Mouse (Mus musculus) 416B (cell line): ENCODE measurements around the gene Gjd3.
"Not testable (repeated sequence)": the region's sequence is repeated elsewhere in the genome, so short reads cannot be mapped to it uniquely, and the experiment has no call there.

Experiments
- DNase-seq: peaks from one replicate; pipeline ENCODE4 v3.0.0; 2011; ENCODE audit warnings: low read depth

Gene Gjd3

DNA sequence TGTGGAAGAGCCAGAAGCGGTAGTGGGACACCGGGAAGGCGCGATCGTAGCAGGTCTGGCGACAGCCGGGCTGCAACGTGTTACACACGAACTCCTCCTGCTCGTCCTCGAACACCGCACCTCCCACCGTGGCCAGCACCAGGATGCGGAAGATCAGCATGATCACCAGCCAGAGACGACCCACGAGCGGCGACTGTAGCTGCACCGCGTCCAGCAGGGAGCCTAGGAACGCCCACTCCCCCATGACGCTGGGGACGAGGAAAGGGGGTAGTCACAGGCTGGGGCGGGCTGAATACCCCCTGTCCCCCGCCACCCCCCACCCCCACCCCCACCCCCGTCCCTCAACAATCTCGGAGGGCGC lies at the start of gene Gjd3:
TSS of gene Gjd3 (minus strand) at position 244 of the 361 bp plus-strand sequence.
- DNase-seq, result no peak

GRCm38 (mm10) chr11:99026899-99027440 lies 44.2 kb upstream of the Gjd3 start:
- peak; percentile 46 for DNase-seq

GRCm38 (mm10) chr11:99025878-99026277 lies 43.1 kb upstream of the Gjd3 start:
- DNase-seq, result no peak

- no peak for DNase-seq
These were observed 41.8 kb upstream of the Gjd3 start for GRCm38 (mm10) chr11:99024468-99025134.

DNA sequence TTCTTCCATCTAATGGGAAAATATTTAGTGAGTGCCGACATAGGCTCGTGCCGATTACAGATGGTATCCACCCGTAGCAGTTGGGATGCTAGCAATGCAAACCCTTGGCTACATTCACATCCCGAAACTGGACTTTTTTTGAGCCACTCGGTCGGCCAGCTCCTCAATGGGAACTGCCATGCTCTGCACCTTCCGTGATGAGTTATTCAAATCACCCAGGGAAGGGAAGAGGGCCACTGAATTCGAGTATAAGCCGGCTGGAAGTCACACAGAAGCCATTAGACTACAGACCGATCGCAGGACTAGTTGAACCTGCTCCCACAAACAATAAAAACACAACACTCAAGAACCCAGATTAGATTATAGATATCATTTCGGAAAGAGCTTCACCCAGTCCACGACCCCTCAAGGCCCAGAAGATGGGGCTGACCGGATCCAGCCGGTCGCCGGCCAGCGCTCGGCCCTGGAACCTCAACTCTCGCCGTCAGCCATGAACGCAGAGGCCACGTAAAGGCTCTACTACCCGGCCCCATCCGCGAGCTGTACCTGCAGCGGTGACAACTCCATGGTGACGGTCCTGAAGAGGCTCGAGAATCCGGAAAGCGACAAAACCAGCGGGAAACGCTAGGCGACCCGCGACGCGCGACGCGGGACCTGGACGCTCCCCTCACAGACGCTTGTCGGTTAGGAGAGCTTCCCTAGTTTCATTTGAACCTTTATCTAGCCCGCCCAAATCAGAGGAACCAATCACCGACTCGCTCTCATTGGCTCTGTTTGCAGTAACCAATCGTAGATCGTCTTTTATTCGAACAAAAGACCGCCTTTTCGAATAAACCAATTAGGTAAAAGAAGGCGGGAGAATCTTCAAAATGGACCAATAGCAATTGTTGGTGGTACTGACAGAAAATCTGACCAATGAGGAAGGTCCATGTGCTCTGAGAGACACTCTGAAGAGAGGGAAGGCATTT lies 41.0 kb upstream of the Gjd3 start, which contains the start of gene Top2a:
TSS of gene Top2a (minus strand) at position 690 of the 968 bp plus-strand sequence.
- DNase-seq, result peak; percentile 100

GRCm38 (mm10) chr11:99023094-99023493 lies 40.3 kb upstream of the Gjd3 start:
- peak; percentile 35 for DNase-seq

DNA sequence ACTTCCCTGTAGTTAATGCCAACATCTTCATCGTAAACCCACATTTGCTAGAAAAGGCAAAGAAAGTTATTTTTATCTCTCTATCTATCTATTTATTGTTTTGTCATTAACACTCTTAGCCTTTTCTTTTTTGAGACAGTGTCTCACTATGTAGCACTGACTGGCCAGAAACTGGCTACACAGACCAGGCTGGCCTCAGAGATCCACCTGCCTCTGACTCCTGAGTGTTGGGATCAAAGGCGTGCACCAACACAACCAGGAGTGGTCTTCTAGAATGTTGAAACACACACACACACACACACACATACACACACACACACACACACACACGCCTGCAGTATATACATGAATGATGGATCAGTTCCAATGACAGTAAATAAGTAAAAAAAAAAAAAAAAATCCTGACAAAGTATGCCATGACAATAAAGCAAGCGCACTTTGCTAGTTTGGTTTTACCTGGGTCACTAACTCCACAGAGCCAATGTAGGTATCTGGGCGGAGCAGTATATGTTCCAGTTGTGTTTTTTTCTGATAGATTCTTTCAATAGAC lies 39.6 kb upstream of the Gjd3 start:
- DNase-seq, result no peak

DNA sequence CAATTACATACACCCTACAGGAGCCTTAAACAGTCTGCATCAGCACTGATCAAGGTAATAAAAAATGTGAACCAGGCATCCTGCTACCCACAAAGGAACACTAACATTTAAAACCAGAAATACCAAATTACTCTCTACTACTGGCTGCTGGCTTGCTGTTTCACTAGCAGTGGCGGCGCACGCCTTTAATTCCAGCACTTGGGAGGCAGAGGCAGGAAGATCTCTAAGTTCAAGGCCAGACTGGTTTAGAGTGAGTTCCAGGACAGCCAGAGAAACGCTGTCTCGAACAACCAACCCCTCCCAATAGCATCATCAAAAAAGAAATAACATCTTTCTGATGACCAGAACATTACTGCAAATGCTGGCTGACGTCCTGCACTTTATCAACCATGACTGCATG lies 37.0 kb upstream of the Gjd3 start:
- DNase-seq, result no peak

DNA sequence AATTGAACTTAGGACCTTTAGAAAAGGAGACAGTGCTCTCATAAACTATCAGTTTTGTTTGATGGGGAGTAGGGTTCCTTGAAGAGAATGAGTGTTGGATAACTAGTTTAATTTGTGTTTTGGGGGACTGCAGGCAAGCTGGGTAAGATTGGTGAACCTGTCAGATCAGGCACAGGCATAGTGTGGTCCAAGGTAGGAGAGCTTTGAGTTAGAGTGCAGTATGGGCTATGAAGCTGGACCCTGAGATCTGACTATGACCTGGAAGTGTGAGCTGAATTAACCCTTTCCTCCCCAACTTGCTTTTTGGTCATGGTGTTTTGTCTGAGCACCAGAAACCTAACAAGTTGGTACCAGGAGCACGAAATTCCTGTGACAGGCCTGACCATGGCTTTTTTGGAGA lies 31.0 kb upstream of the Gjd3 start:
- DNase-seq, result no peak

- no peak for DNase-seq
These were observed 27.9 kb upstream of the Gjd3 start for GRCm38 (mm10) chr11:99010706-99011105.

GRCm38 (mm10) chr11:99010124-99010523 lies 27.3 kb upstream of the Gjd3 start:
- no peak for DNase-seq

DNA sequence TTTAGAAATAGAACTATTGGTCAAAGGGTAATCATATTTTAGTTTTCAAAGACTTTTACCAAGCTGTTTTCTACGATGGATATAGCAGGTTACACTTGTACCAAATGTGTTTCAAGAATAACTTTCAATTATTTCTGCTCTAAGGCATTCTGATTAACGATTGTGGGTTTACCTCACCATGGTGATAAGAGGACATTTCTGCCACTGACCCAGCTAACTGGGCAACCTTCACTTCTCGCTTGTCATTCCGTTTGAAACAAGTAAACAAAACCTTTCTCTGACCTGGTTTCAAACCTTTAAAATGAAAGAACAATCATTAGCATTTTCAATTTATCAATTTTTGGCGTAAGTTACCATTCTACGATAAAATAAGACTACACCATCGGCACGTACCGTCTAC lies 24.0 kb upstream of the Gjd3 start:
- no peak for DNase-seq

DNA sequence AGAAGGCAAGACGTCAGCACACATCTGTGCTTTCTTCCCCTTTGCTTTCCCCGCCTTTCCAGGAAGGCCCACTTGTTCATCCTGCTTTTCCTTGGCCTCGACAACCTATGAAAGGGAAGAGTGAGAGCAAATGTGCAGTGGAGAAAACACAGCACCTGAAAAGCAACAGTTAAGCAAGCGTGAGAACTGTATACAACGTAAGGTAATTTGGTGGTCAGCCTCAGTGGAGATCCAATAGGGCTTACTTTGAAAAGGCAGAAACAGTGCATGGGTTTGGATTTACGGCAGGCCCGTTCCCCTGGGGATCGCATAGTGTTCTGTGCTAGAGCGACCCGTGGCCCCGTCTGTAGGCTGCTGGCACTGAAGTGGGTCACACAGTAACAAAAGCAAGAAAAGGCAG lies 16.4 kb upstream of the Gjd3 start:
- no peak for DNase-seq

DNA sequence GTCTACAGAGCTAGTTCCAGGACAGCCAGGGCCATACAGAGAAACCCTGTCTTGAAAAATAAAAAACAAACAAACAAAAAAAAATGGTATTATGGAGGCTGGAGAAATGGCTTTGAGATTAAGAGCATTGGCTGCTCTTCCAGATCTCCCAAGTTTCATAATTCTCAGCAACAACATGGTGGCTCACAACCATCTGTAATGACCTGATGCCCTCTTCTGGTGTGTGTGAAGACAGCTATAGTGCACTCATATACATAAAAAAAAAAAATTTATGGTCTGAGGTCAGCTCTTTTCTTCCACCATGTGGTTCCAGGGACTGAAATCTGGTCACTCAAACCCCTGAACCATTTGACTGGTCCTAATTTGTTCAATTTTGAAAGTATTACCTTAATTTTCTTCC lies 16.0 kb upstream of the Gjd3 start:
- DNase-seq, result no peak

DNA sequence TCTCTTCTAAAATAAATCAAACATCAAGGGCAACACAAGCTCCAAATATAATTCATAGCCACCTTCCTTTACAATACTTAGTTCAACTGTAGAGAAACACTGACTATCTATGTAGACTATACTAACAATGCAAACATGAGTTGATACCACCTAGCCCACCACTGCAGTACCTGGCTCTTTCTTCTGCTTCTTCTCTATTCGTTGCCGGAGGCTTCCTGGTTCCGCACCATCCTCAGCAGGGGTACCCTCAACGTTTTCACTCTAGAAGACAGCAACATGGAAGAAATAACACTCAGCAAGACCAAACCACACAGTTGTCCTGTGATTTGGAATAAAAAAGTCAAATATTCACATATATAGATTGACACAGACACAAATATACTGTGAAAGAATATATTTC lies 14.8 kb upstream of the Gjd3 start:
- no peak for DNase-seq

GRCm38 (mm10) chr11:98995987-98996386 lies 13.2 kb upstream of the Gjd3 start:
- DNase-seq, result no peak

- DNase-seq, result no peak
These were observed 8.1 kb upstream of the Gjd3 start for GRCm38 (mm10) chr11:98990866-98991265.

DNA sequence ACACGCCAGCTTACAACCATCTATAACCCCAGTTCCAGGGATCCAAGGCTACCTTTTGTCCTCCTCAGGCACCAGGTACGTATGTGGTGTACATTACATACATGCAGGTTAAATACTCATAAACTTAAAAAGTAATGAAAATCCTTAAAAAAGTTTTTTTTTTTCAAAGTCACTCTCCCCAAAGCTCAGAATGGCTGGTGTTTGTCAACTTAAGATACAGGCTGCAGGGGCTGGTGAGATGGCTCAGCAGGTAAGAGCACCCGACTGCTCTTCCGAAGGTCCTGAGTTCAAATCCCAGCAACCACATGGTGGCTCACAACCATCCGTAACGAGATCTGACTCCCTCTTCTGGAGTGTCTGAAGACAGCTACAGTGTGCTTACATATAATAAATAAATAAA lies 5.4 kb upstream of the Gjd3 start:
- not testable (repeated sequence) for DNase-seq

GRCm38 (mm10) chr11:98985542-98985941 lies 2.7 kb upstream of the Gjd3 start:
- no peak for DNase-seq

DNA sequence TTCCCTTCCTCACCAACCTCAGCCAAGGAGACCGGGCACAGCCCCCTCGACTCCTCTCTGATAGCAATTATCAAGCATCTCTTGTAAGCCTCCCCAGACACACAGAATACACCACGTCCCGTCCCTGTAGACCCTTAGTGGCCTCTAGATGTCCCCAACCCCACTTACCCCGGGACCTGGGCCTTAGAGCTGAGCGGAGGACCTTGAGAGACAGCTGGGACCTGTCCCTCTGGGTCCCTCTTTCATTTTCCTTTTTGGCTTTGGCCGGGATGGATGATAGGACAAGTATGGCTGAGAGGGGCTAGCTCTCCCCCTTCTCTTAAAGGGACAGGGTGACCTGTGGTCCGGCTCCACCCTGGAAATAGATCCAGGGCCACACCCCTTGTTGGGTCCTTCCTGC lies 735 bp upstream of the Gjd3 start:
- DNase-seq, result no peak

DNA sequence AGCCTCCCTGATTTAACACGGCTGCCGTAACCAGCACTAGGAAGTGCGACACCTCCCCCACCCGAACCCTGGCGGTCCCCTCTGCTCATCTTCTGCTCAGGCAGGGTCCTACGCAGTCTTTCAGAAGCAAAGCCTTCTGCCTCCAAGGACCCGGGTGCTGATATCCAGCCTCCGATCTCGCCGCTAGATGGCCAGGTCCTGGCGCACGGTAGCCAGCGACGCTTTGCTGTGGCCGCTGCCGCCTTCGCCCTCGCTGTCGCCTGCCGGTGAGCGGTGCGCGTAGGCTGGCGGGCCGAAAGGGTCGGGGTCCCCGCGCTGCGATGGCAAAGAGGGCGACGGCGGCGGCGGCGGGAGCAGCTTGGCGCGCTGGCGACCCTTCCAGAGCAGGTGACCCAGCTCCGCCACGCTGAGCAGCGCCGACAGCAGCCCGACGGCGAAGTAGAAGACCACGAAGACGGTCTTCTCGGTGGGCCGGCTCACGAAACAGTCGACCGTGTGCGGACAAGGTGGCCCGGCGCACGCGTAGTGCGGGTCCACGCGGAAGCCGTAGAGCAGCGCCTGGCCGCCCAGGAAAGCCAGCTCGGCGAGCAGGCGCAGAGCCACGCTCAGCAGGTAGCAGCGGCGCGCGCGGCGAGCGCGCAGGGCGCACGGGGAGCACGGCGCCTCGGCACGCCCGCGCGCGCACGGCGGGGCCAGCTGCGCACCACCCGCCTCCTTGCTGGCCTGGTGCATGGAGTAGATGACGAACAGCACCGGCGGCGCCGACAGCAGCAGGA lies 631 bp downstream of the Gjd3 start:
- no peak for DNase-seq
